Comparison of ENCODE assay signal across 8 mouse cellular contexts in the genomic region with DNA sequence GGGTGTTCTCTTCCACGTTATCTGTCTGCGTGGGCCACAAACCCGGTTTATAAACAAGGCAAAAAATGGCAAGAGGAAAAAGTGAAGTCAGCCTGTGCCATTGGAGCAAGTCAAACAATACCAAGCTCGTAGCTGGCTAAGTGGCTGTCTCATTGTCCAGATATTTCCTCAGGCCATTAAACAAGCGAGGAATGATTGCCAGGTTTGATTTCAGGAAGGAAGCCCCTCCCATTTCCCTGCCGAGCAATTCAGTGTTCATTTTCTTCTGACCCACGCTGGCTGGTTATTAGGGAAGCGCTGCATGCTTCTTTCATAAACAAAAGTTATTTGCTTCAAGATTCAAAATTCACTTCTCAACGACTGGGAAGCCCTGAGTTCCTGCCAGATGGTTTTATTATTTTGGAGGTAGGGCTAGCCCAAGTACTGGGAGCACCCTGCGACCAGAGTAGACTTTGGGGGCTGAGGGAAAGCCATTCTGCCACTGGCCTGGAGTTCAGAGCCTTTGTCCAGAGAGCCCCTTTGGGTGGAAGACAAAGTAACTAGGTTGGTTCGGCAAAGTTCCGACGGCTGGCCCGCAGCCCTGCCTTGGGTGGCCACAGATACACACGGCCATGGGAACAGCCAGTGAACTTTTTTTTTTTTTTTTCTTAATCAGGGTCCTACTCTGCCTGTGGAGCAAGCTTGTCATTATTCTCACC. TPM values are rescaled to one million over a fixed set of nuclear protein-coding genes. Genes with fewer than 3 reads are reported as not detected.
DNase-seq lines count a peak whose midpoint lies in the region; ATAC-seq and TF ChIP-seq lines count a peak whose summit lies in the region.

No protein-coding gene starts in this region.

- TF ChIP-seq EP300 in liver, embryonic 14.5 days (IDR thresholded peaks at IDR 0.05; ENCODE audit: low read depth), result no peak

- no peak for ATAC-seq in hindbrain, embryonic 15.5 days (ENCODE audit: low FRiP score, low read depth)
- ATAC-seq in liver, embryonic 14.5 days (ENCODE audit: insufficient read depth), result no peak
- ATAC-seq in stomach, embryonic 15.5 days (ENCODE audit: insufficient read depth, low FRiP score, low read depth), result no peak

- DNase-seq in urinary bladder, postnatal 14 days (ENCODE audit: low spot score), result peak; percentile 70
- DNase-seq in urinary bladder, adult 2 months (ENCODE audit: low spot score), result no peak
- DNase-seq in forelimb bud, embryonic 11.5 days (ENCODE audit: low read depth, low spot score), result peak; percentile 36
- no peak for DNase-seq in liver, embryonic 14.5 days (ENCODE audit: low read depth in 3 of 3, low spot score in 3 of 3)
- no peak for DNase-seq in left cerebral cortex, postnatal 25 days (ENCODE audit: low spot score in 2 of 2)
- no peak for DNase-seq in cerebellum, adult 18-20 months

- H3K27me3 ChIP-seq in hindbrain, embryonic 15.5 days, result no peaks in the 10 kb centered on the region
- H3K27me3 ChIP-seq in liver, embryonic 14.5 days (ENCODE audit: control insufficient read depth, insufficient read depth, low read length), result no peaks in the 10 kb centered on the region
- no peaks in the 10 kb centered on the region for H3K27me3 ChIP-seq in stomach, embryonic 15.5 days (replicated peaks)

- peak overlapping the region; percentile 74 for H3K27ac ChIP-seq in hindbrain, embryonic 15.5 days (replicated peaks)
- peak overlapping the region; percentile 9; the same call in 1 of the 2 replicates for H3K27ac ChIP-seq in liver, embryonic 14.5 days
- H3K27ac ChIP-seq in stomach, embryonic 15.5 days, result peak overlapping the region; percentile 93

- no peaks in the 10 kb centered on the region for H3K9me3 ChIP-seq in hindbrain, embryonic 15.5 days
- H3K9me3 ChIP-seq in liver, embryonic 14.5 days (ENCODE audit: control insufficient read depth, low read length), result no peaks in the 10 kb centered on the region
- H3K9me3 ChIP-seq in stomach, embryonic 15.5 days, result no peaks in the 10 kb centered on the region

- H3K9ac ChIP-seq in hindbrain, embryonic 15.5 days, result no peak overlapping the region
- no peak overlapping the region for H3K9ac ChIP-seq in liver, embryonic 14.5 days (replicated peaks)
- no peak overlapping the region for H3K9ac ChIP-seq in stomach, embryonic 15.5 days

- WGBS in hindbrain, embryonic 15.5 days, result 39% methylated on average over 15 of the region's 15 CpGs
- WGBS in liver, embryonic 14.5 days (ENCODE audit: insufficient replicate concordance), result 23% methylated on average over 15 of the region's 15 CpGs
- 40% methylated on average over 15 of the region's 15 CpGs for WGBS in stomach, embryonic 15.5 days

- H3K36me3 ChIP-seq in hindbrain, embryonic 15.5 days, result no peaks in the 10 kb centered on the region
- H3K36me3 ChIP-seq in liver, embryonic 14.5 days (replicated peaks; ENCODE audit: control insufficient read depth, insufficient read depth, low read depth), result no peaks in the 10 kb centered on the region
- H3K36me3 ChIP-seq in stomach, embryonic 15.5 days, result no peaks in the 10 kb centered on the region

- peaks cover 36% of the 10 kb centered on the region for H3K4me1 ChIP-seq in hindbrain, embryonic 15.5 days (replicated peaks)
- peaks cover 0 to 11% of the 10 kb centered on the region in 2 experiments; a peak in 2 of 4 replicates for H3K4me1 ChIP-seq in liver, embryonic 14.5 days (replicated peaks; ENCODE audit: control insufficient read depth in 2 of 2, insufficient read depth in 2 of 2, low read length in 1 of 2)
- H3K4me1 ChIP-seq in stomach, embryonic 15.5 days, result peaks cover 35% of the 10 kb centered on the region

- no peak for TF ChIP-seq CTCF in liver, embryonic 14.5 days (IDR thresholded peaks at IDR 0.05; ENCODE audit: low read depth)

- intact Hi-C loops in left cerebral cortex, postnatal 25 days (cut with DNase I), result loop anchor here (2.0 kb wide), 1 partner anchor 15 kb away; no protein-coding TSS in a partner anchor

- no peak overlapping the region for H3K4me3 ChIP-seq in hindbrain, embryonic 15.5 days
- no peak overlapping the region for H3K4me3 ChIP-seq in liver, embryonic 14.5 days (ENCODE audit: insufficient read depth in 1 of 2, low read depth in 2 of 2, low read length in 2 of 2)
- no peak overlapping the region for H3K4me3 ChIP-seq in stomach, embryonic 15.5 days (replicated peaks)

- H3K4me2 ChIP-seq in hindbrain, embryonic 15.5 days, result no peak overlapping the region
- no peak overlapping the region for H3K4me2 ChIP-seq in liver, embryonic 14.5 days (ENCODE audit: low read depth)
- no peak overlapping the region for H3K4me2 ChIP-seq in stomach, embryonic 15.5 days

RNA-seq across cellular contexts. Expression of a gene that starts 46.5 kb away (rescaled TPM):
- 16.7 and 21.2 TPM in 2 replicates for polyA plus RNA-seq in urinary bladder, adult 2 months (2012; rRNA removed)
- 30.3 and 32.2 TPM in 2 replicates for polyA plus RNA-seq in hindbrain, embryonic 15.5 days (2015; fragmentation: Nextera tagmentation; extraction: Ambion mirVana)
- 5.2 and 5.9 TPM in 2 replicates for polyA plus RNA-seq in liver, embryonic 14.5 days (2012; rRNA removed)
- 7.9 and 9.3 TPM in 2 replicates for polyA plus RNA-seq in liver, embryonic 14.5 days (2014; fragmentation: Nextera tagmentation; extraction: Ambion mirVana)
- 10.3 and 11.9 TPM in 2 replicates for polyA plus RNA-seq in stomach, embryonic 15.5 days (2015; fragmentation: Nextera tagmentation; extraction: Ambion mirVana)
- 100 to 1,000 TPM; 116 to 117 TPM for total RNA-seq in left cerebral cortex, postnatal 25 days (2021)

Comparison
In these comparisons a context has a peak if more than half of its experiments do, and no peak if none do; other contexts are left out.
1. DNase-seq: peak in urinary bladder, postnatal 14 days (single experiment) and forelimb bud, embryonic 11.5 days (single experiment); none in urinary bladder, adult 2 months (single experiment), liver, embryonic 14.5 days (0 of 3), left cerebral cortex, postnatal 25 days (0 of 2) and cerebellum, adult 18-20 months (0 of 2).
2. H3K27ac ChIP-seq: peak in every context shown above with its lines; median percentile 93 in stomach, embryonic 15.5 days; 74 in hindbrain, embryonic 15.5 days; 9 in liver, embryonic 14.5 days.